Mouse (Mus musculus) C2C12 (cell line): ENCODE measurements around the gene Strn3.
"Not testable (repeated sequence)": the region's sequence is repeated elsewhere in the genome, so short reads cannot be mapped to it uniquely, and the experiment has no call there.

Experiments used
- CEBPB ChIP-seq: IDR thresholded peaks from one replicate; pipeline ENCODE4 v1.6.1; 2011; ENCODE audit warnings: low read depth, mild to moderate bottlenecking, control low read depth, moderate library complexity
- CTCF ChIP-seq: IDR thresholded peaks from one replicate; pipeline ENCODE4 v1.5.1; 2011; ENCODE audit not compliant: control insufficient read depth, insufficient read depth, insufficient read length
- FOSL1 ChIP-seq: IDR thresholded peaks from one replicate; pipeline ENCODE4 v1.8.0; 2011; ENCODE audit warnings: mild to moderate bottlenecking, low read length; ENCODE audit not compliant: poor library complexity, insufficient read depth, severe bottlenecking
- MAX ChIP-seq: IDR thresholded peaks from one replicate; pipeline ENCODE4 v1.6.1; 2011; ENCODE audit warnings: mild to moderate bottlenecking, control low read depth
- MYOD1 ChIP-seq: IDR thresholded peaks from one replicate; pipeline ENCODE4 v1.6.1; 2011; ENCODE audit warnings: low read depth; ENCODE audit not compliant: control insufficient read depth, insufficient read length
- MYOG ChIP-seq: IDR thresholded peaks from one replicate; pipeline ENCODE4 v1.6.1; 2011; ENCODE audit not compliant: control insufficient read depth, insufficient read length; ENCODE audit errors: extremely low read depth
- USF1 ChIP-seq: IDR thresholded peaks from one replicate; pipeline ENCODE4 v1.6.1; 2011; ENCODE audit warnings: low read depth, mild to moderate bottlenecking, control low read depth, moderate library complexity

DNA sequence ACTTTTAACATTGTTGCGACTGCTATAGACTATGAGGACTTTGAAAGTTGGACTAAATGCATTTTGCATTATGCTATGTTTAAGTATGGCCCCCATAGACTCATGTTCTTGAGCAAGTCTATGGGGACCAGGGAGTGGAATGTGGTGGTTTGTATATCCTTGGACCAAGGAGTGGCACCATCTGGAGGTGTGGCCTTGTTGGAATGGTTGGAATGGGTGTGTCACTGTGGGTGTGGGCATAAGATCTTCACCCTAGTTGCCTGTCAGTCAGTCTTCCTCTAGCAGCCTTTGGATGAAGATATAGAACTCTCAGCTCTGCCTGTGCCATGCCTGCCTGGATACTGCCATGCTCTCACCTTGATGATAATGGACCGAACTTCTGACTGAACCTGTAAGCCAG is 113.9 kb downstream of the Strn3 start:
- not testable (repeated sequence) for TF ChIP-seq USF1, MYOG, CEBPB, CTCF, FOSL1, MAX, MYOD1
